Mouse (Mus musculus) heart, embryonic 12.5 days (tissue): ENCODE measurements around the gene Ube4a. TPM values are rescaled to one million over a fixed set of nuclear protein-coding genes. Genes with fewer than 3 reads are reported as not detected.

Source experiments
- ATAC-seq: fragments of 200-750 bp; cut with Nextera tagmentation; 2 replicates; pipeline ENCODE4 v1.8.0; 2017; ENCODE audit warnings: moderate TSS enrichment, moderate library complexity; ENCODE audit not compliant: insufficient number of reproducible peaks, low FRiP score
- H3K27ac ChIP-seq: fragments of 300-500 bp; sonication (generic); 2 replicates; pipeline ENCODE4 v1.5.1; 2016; ENCODE audit warnings: mild to moderate bottlenecking, moderate library complexity; ENCODE audit not compliant: poor library complexity, severe bottlenecking
- H3K27me3 ChIP-seq: fragments of 300-500 bp; sonication (generic); replicated peaks from 2 replicates; pipeline ENCODE4 v1.6.1; 2016; ENCODE audit warnings: mild to moderate bottlenecking, moderate library complexity
- H3K36me3 ChIP-seq: fragments of 300-500 bp; sonication (generic); 2 replicates; pipeline ENCODE4 v1.6.1; 2016; ENCODE audit warnings: mild to moderate bottlenecking, moderate library complexity
- H3K4me1 ChIP-seq: fragments of 300-500 bp; sonication (generic); replicated peaks from 2 replicates; pipeline ENCODE4 v1.6.1; 2016; ENCODE audit warnings: mild to moderate bottlenecking
- H3K4me2 ChIP-seq: fragments of 300-500 bp; sonication (generic); 2 replicates; pipeline ENCODE4 v1.6.1; 2016; ENCODE audit warnings: mild to moderate bottlenecking, moderate library complexity
- H3K4me3 ChIP-seq: fragments of 300-500 bp; sonication (generic); 2 replicates; pipeline ENCODE4 v1.5.1; 2016; ENCODE audit warnings: mild to moderate bottlenecking
- H3K9ac ChIP-seq: fragments of 300-500 bp; sonication (generic); 2 replicates; pipeline ENCODE4 v1.6.1; 2016; ENCODE audit warnings: mild to moderate bottlenecking, moderate library complexity
- H3K9me3 ChIP-seq: fragments of 300-500 bp; sonication (generic); replicated peaks from 2 replicates; pipeline ENCODE4 v1.6.1; 2016; ENCODE audit warnings: mild to moderate bottlenecking, moderate library complexity
- WGBS: fragments of 180-500 bp; shearing (Covaris S2); methylation state at CpG from one replicate; pipeline ENCODE4 v1.1.7; 2016; 5-methylcytosine and 5-hydroxymethylcytosine counted together
- polyA plus RNA-seq: library from polyadenylated mRNA; unstranded; fragments of >200 nt; fragmentation: Nextera tagmentation; extraction: Ambion mirVana; gene quantifications from 2 replicates; pipeline ENCODE4 v1.2.1, GENCODE M21; 2016

Ube4a gene
- 18.9 and 21.6 TPM in 2 replicates for polyA plus RNA-seq

DNA sequence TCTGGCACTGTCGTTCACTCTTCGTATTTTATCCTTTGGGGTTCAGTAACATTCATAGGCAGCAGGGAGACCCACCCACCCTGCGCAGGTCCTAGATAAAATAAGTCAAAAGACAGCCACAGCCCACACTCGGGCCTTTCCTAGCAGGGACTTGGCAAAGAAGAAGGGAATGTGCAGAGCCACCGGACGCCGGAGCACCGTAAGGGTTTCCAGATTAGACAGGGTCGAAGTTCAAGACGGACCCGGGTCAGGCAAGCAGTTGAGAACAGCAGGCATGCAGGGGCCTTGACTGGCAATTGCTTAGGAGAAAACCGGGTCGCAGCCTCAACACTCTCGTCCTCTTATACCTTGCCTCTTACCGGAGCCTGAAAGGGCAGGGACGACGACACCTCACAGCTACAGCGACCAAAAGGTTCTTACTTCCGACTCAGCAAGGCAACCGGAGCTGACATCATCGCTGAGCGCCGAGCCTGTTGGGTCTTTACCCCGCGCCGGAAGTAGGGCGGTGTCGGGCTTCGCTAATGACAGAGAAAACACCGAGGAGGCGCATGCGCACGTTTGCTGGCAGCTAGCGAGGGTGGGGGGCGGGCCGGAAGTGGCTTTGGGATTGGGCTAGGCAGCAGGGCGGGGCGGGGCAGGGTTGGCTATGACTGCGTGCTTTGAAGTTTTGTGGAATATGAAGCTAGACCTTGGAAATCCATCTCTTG is at the start of gene Ube4a:
Ube4a (minus strand) TSS at position 475 of the 707 bp plus-strand sequence.
- Histone ChIP-seq H3K4me1 (peaks cover 14% of the 10 kb centered on the region), H3K4me2 (peak within 1 kb of the TSS; percentile 97), H3K9me3 (no peaks in the 10 kb centered on the region), H3K4me3 (peak within 1 kb of the TSS; percentile 81), H3K9ac (peak within 1 kb of the TSS; percentile 85), H3K27me3 (peaks cover 4% of the 10 kb centered on the region), H3K36me3 (peaks cover 18% of the 10 kb centered on the region), H3K27ac (no peak within 1 kb of the TSS)
- peak; percentile 96 for ATAC-seq
- WGBS: under 1% methylated on average over 39 of the region's 39 CpGs

DNA sequence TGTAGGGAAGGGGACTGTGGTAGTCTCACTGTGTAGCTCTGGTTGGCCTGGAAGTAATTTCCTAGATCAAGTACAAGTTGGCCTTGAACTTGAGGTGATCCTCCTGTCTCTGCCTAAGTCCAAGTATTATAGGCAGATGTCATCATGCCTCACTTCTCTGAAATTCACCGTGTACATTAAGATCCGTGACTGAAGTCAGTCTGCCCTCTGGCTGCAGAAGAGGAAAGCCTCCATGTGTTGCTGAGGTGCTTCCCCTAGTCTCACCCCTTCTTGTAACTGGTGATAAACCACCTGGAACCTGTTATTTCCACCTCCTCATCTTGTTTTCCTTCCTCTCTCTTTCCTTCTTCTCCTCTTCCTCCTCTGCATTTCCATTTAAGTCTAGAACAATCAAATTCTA is 49.5 kb upstream of the Ube4a start:
- Histone ChIP-seq H3K9ac (no peak overlapping the region), H3K36me3 (no peaks in the 10 kb centered on the region), H3K4me3 (no peak overlapping the region), H3K4me2 (no peak overlapping the region), H3K27ac (no peak overlapping the region), H3K4me1 (no peaks in the 10 kb centered on the region), H3K27me3 (peaks cover 23% of the 10 kb centered on the region), H3K9me3 (peaks cover 4% of the 10 kb centered on the region; the same call in 1 of the 2 replicates)
- 35% methylated on average over 2 of the region's 2 CpGs for WGBS
- no peak for ATAC-seq

DNA sequence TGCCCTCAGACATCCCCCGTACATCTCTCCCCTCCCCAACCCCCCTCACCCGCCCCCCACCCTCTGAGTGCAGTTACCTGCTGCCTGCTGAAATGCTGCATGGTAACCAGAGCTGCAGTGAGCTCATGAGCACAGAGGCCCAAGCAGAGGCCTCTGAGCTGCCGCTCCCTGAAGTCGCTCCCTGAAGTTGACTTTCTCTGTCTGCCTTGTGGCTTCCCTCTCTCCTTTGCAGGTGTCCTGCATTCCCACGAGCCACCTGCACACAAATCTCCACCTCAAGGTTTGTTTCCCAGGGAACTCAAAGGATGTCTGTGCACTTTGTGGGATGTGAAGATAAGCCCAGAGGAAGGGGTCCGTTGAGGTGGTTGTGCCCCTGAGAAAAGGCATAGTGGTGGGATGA is 45.9 kb upstream of the Ube4a start:
- Histone ChIP-seq H3K9ac (no peak overlapping the region), H3K4me3 (no peak overlapping the region), H3K36me3 (no peaks in the 10 kb centered on the region), H3K4me2 (no peak overlapping the region), H3K4me1 (no peaks in the 10 kb centered on the region), H3K9me3 (peaks cover 4% of the 10 kb centered on the region; the same call in 1 of the 2 replicates), H3K27me3 (peaks cover 35% of the 10 kb centered on the region), H3K27ac (no peak overlapping the region)
- no peak for ATAC-seq
- 44% methylated on average over 6 of the region's 6 CpGs for WGBS

DNA sequence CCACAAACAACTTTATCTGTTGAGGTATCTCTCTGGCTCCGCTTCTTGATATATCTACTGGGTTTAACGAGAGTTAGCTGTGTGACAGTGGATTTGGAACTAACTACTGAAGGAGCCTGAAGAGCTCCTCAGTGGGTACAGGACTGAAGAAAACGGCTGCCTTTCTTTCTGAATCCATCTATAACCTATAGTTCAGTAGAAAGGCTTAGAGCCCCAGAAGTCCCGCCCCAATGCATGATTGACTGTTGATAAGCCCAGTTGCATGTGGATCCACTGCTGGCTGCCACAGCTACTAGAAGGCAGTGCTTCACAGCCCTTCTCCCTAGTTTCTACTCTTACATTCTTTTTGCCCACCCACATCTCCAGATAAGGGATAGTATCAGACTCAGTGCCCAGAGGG is 45.1 kb upstream of the Ube4a start:
- WGBS: 61% methylated on average over 4 of the region's 4 CpGs
- Histone ChIP-seq H3K27ac (no peak overlapping the region), H3K9ac (no peak overlapping the region), H3K9me3 (peaks cover 4% of the 10 kb centered on the region; the same call in 1 of the 2 replicates), H3K4me2 (no peak overlapping the region), H3K4me3 (no peak overlapping the region), H3K36me3 (no peaks in the 10 kb centered on the region), H3K4me1 (no peaks in the 10 kb centered on the region), H3K27me3 (peaks cover 35% of the 10 kb centered on the region)
- ATAC-seq: no peak

DNA sequence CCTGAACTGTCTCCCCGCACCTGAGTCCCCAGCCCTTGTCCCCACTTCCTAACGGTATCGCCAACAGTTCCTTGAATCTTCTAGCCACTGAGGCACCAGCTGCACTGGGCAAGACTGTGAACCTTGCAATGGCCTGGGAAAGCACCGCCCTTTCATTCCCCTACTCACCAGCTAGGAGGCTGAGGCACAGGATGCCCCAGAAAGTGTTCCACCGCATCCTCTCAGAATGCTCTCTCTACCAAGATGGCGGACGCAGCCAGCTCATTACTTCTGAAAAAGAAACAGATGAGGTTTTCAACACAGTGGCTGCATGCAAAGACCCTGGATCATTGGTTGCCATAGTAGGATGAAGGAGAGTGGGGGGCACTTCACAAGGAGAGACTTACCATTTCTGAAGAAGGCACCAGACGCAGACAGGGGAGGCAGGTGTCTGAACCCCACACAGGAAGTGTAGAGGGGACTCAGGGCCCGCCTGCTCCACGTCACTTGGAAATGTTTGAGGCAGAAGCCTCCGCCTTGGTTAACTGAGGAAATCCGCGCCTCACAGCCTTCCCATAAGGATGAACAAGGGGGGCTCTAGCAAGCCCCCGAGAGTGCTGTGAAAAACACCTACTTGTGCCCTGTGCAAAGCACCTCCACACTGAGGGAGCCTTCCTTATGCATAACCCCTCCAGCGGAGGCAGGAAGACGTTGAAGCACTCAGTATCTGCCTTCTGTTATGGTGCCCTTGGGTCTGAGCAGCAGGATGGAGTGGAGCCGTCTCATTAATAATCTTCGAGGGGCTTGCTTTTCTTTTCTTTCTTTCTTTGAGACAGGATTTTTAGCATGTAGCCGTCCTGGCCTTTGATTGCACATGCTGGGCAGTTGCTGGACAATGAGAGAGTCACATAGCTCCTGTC is 44.0 kb upstream of the Ube4a start, which contains the start of gene Cd3e:
Cd3e (minus strand) TSS at position 448 of the 899 bp plus-strand sequence.
- H3K4me2 ChIP-seq: no peak within 1 kb of the TSS
- H3K36me3 ChIP-seq: no peaks in the 10 kb centered on the region
- H3K9me3 ChIP-seq: peaks cover under 1% of the 10 kb centered on the region; the same call in 1 of the 2 replicates
- 78% methylated on average over 19 of the region's 19 CpGs for WGBS
- no peak for ATAC-seq
- H3K27ac ChIP-seq: no peak within 1 kb of the TSS
- H3K27me3 ChIP-seq: peaks cover 37% of the 10 kb centered on the region
- H3K4me3 ChIP-seq: no peak within 1 kb of the TSS
- H3K9ac ChIP-seq: no peak within 1 kb of the TSS
- no peaks in the 10 kb centered on the region for H3K4me1 ChIP-seq

DNA sequence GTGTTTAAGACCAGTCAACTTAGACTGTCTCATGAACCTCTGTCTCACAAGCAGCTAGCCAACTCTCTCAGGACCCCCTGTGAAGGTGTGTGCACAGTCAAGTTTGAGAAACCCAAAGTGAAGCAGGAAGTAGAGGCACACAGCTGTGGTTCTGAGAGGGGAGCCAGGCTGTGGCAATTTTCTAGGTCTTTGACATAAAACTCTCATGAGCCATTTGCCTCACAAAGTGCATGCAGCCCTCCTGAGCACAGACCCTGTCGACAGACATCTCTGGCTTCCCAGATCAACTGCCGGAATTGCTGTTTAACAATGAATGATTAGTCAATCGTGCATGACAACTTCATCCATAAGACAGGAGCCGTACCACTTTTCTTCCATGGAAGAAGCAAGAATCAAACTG is 42.9 kb upstream of the Ube4a start:
- H3K4me2 ChIP-seq: no peak overlapping the region
- H3K9me3 ChIP-seq: no peaks in the 10 kb centered on the region
- H3K4me3 ChIP-seq: no peak overlapping the region
- 80% methylated on average over 4 of the region's 4 CpGs for WGBS
- no peak overlapping the region for H3K27ac ChIP-seq
- ATAC-seq: no peak
- H3K4me1 ChIP-seq: no peaks in the 10 kb centered on the region
- peaks cover 38% of the 10 kb centered on the region for H3K27me3 ChIP-seq
- no peak overlapping the region for H3K9ac ChIP-seq
- no peaks in the 10 kb centered on the region for H3K36me3 ChIP-seq

DNA sequence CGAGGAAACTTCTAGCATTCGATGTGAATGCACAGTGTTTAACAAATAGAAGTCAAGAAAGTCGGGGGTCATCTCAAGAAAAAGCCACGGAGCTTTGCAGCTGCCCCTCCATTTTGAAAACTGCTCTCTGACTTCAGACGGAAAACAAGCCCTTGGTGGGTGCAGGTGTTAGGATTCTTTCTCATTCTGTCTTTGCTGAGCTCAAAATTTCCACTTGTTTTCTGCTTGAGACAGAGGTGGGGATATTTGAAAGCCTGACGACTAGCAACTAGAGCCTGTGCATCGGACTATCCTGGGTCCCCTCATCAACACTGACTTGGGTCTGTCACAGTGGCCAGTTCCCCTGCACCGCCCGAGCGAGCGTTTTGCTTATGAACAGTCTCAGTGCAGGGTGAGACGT is 42.0 kb upstream of the Ube4a start:
- Histone ChIP-seq H3K9ac (no peak overlapping the region), H3K4me2 (no peak overlapping the region), H3K9me3 (no peaks in the 10 kb centered on the region), H3K27ac (no peak overlapping the region), H3K27me3 (peaks cover 33% of the 10 kb centered on the region; the same call in 1 of the 2 replicates), H3K4me3 (no peak overlapping the region), H3K36me3 (no peaks in the 10 kb centered on the region), H3K4me1 (no peaks in the 10 kb centered on the region)
- ATAC-seq: no peak
- WGBS: 70% methylated on average over 12 of the region's 12 CpGs

DNA sequence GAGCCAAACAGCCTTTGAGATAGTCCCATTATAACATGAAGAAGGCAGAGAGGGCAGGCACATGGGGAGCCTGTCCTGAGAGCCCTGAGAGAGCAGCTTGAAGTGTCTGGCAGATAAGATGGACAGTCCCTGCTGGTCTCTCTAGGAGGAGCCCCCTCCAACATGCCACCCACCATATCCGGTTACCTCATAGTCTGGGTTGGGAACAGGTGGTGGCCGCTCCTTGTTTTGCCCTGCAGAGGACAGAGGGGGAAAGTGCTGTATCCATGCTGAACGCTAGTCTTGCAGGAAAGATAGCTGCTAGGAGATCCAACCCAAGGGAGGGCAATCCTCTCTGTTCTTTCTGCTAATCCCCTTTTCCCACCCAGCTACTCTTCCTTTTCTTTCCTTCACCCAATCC is 34.8 kb upstream of the Ube4a start:
- H3K4me1 ChIP-seq: 0 out of 2 replicates have a peak, but pooled peaks cover 7% of the 10 kb centered on the region
- H3K27ac ChIP-seq: no peak overlapping the region
- no peak overlapping the region for H3K9ac ChIP-seq
- no peaks in the 10 kb centered on the region for H3K9me3 ChIP-seq
- peaks cover 8% of the 10 kb centered on the region; the same call in 1 of the 2 replicates for H3K27me3 ChIP-seq
- ATAC-seq: no peak
- H3K4me2 ChIP-seq: no peak overlapping the region
- WGBS: 42% methylated on average over 3 of the region's 3 CpGs
- H3K36me3 ChIP-seq: no peaks in the 10 kb centered on the region
- no peak overlapping the region for H3K4me3 ChIP-seq

DNA sequence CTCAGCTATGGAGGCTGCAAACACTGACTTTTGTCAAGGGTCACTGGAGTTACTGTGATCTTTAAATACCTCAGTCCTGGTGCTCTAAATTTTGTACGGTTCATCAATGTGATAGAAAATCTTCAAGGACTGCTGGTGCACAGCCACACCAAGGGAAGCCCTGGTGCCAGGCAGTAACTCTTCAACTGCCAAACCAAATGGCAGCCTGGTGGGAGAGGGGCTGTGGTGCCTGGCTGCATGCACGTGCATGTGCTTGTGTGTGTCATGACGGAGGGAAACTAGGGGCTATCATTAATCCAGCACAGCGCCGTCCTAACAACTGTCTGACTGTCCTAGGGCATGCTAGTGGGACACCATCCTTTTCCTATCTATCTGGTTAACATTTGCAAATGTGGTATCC is 34.4 kb upstream of the Ube4a start:
- no peak for ATAC-seq
- H3K27ac ChIP-seq: no peak overlapping the region
- 65% methylated on average over 5 of the region's 5 CpGs for WGBS
- no peak overlapping the region for H3K4me3 ChIP-seq
- H3K9me3 ChIP-seq: no peaks in the 10 kb centered on the region
- H3K4me1 ChIP-seq: 0 out of 2 replicates have a peak, but pooled peaks cover 7% of the 10 kb centered on the region
- peaks cover 6% of the 10 kb centered on the region; the same call in 1 of the 2 replicates for H3K27me3 ChIP-seq
- no peak overlapping the region for H3K9ac ChIP-seq
- no peak overlapping the region for H3K4me2 ChIP-seq
- H3K36me3 ChIP-seq: no peaks in the 10 kb centered on the region

DNA sequence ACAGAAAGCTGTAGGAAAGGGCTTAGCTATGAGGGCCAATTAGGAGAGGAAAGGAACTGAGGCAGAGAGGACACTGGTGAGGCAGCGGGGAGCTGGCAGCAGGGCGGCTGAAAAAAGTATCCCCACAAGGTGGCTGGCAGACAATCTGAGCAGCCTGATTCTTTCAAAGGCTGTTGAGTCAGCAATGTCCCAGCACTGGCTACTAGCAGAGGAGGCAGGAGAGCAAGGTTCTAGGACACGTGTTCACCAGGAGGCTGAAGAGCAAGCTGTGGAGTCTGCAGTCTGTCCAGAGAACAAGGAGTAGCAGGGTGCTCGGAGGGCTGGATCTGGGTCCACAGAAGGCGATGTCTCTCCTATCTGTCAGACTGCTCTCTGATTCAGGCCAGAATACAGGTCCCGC is 33.8 kb upstream of the Ube4a start:
- no peak overlapping the region for H3K9ac ChIP-seq
- WGBS: 51% methylated on average over 6 of the region's 6 CpGs
- H3K9me3 ChIP-seq: no peaks in the 10 kb centered on the region
- H3K27ac ChIP-seq: no peak overlapping the region
- H3K4me2 ChIP-seq: no peak overlapping the region
- peaks cover 3% of the 10 kb centered on the region; the same call in 1 of the 2 replicates for H3K27me3 ChIP-seq
- 0 out of 2 replicates have a peak, but pooled peaks cover 7% of the 10 kb centered on the region for H3K4me1 ChIP-seq
- H3K4me3 ChIP-seq: no peak overlapping the region
- no peak for ATAC-seq
- H3K36me3 ChIP-seq: no peaks in the 10 kb centered on the region

DNA sequence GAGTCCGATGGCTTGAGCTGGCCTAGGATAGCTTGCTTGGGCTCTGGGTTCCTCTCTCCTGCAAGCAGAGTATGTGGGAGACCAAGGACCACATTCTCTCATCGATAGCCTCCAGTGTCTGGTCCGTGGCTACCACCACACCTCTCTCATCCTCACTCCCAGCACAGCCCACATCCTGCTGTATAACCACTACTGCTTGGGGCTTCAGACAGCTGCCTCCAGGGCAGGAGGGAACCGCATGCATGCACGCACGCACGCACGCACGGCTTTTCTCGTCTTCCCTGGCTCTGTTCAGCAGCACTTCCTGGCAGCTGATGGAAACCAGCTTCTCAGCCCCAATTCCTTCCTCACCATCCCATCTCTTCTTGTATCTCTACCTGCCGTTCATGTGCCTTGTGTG is 32.7 kb upstream of the Ube4a start:
- Histone ChIP-seq H3K36me3 (no peaks in the 10 kb centered on the region), H3K4me3 (no peak overlapping the region), H3K27ac (no peak overlapping the region), H3K9me3 (no peaks in the 10 kb centered on the region), H3K4me1 (0 out of 2 replicates have a peak, but pooled peaks cover 7% of the 10 kb centered on the region), H3K9ac (no peak overlapping the region), H3K4me2 (no peak overlapping the region), H3K27me3 (no peaks in the 10 kb centered on the region; the same call in 1 of the 2 replicates)
- 69% methylated on average over 11 of the region's 11 CpGs for WGBS
- ATAC-seq: no peak
